10 mouse cellular contexts compared by ENCODE assay signal in the genomic region with DNA sequence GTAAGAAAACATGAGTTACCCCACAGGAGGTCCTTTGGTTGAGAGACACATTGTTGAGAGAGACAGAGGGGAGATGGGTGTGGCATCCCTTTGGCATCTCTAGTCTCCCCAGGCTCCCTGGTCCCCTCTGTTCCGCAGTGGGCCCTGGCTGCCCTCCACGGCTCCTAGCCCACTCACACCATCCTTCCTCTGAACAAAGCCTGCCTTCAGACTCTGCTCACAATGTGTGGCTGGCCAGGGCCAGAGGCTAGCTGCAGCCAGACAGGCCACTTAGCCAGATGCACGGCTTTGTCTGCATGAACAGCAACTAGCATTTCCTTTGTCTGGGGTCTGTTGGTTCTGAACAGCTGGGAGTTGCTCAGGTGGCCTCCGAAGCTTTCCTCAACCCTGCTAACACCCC.
DNase-seq lines count a peak whose midpoint lies in the region; ATAC-seq lines count a peak whose summit lies in the region.
"Had no signal": no experiment of that assay in that cellular context is flagged by ENCODE, and none has a peak within 500 bp of the region (broad histone marks: within the 10 kb centered on the region; RNA-seq: fewer than 3 reads in every experiment).

No protein-coding gene starts in this region.

- H3K27ac ChIP-seq in liver, embryonic 11.5 days (ENCODE audit: low read depth, low read length), result no peak overlapping the region
- H3K27ac ChIP-seq: limb, embryonic 12.5 days had no signal

- H3K4me3 ChIP-seq in liver, embryonic 11.5 days (ENCODE audit: low read depth, low read length), result no peak overlapping the region
- H3K4me3 ChIP-seq: limb, embryonic 12.5 days had no signal

- H3K27me3 ChIP-seq in liver, embryonic 11.5 days (replicated peaks; ENCODE audit: control insufficient read depth, insufficient read depth, low read length), result no peaks in the 10 kb centered on the region
- H3K27me3 ChIP-seq: limb, embryonic 12.5 days had no signal

- no peak overlapping the region for H3K9ac ChIP-seq in liver, embryonic 11.5 days (ENCODE audit: low read depth, low read length)
- H3K9ac ChIP-seq: limb, embryonic 12.5 days had no signal

- H3K9me3 ChIP-seq in liver, embryonic 11.5 days (ENCODE audit: control insufficient read depth, low read length), result no peaks in the 10 kb centered on the region
- H3K9me3 ChIP-seq: limb, embryonic 12.5 days had no signal

- H3K4me1 ChIP-seq in liver, embryonic 11.5 days (replicated peaks; ENCODE audit: control insufficient read depth, insufficient read depth, low read length), result no peaks in the 10 kb centered on the region
- H3K4me1 ChIP-seq: limb, embryonic 12.5 days had no signal

- H3K4me2 ChIP-seq in liver, embryonic 11.5 days, result no peak overlapping the region
- H3K4me2 ChIP-seq: limb, embryonic 12.5 days had no signal

- H3K36me3 ChIP-seq in liver, embryonic 11.5 days (ENCODE audit: control insufficient read depth, insufficient read depth, low read length), result no peaks in the 10 kb centered on the region
- H3K36me3 ChIP-seq: limb, embryonic 12.5 days had no signal

- no peak for ATAC-seq in liver, embryonic 11.5 days (replicated peaks; ENCODE audit: low FRiP score)

- peak; percentile 53 for DNase-seq in gastrocnemius, postnatal 10 days
- no peak for DNase-seq in gastrocnemius, postnatal 25 days
- peak; percentile 13 for DNase-seq in ovary, postnatal 14 days (ENCODE audit: low spot score)
- no peak for DNase-seq in ovary, postnatal 10 days (ENCODE audit: low spot score)
- DNase-seq in left cerebral cortex, adult 11 months (ENCODE audit: low spot score), result peak; percentile 12
- DNase-seq in liver, embryonic 11.5 days (ENCODE audit: low spot score), result no peak
- DNase-seq in adrenal gland, adult 2 months, result no peak
- no peak for DNase-seq in yolk sac, embryonic 10.5 days (ENCODE audit: low spot score)
- DNase-seq: thymus, adult 18-20 months had no signal

- WGBS in liver, embryonic 11.5 days, result 68% methylated on average over 4 of the region's 4 CpGs

Comparison
In these comparisons a context has a peak if more than half of its experiments do, and no peak if none do; other contexts are left out.
1. DNase-seq: peak in gastrocnemius, postnatal 10 days (single experiment), ovary, postnatal 14 days (single experiment) and left cerebral cortex, adult 11 months (single experiment); none in gastrocnemius, postnatal 25 days (single experiment), ovary, postnatal 10 days (single experiment), liver, embryonic 11.5 days (single experiment), adrenal gland, adult 2 months (single experiment) and yolk sac, embryonic 10.5 days (single experiment).